Mouse (Mus musculus) gonadal fat pad, adult 2 months (tissue): ENCODE results near the gene Hoxb6. TPM values are rescaled to one million over a fixed set of nuclear protein-coding genes. Genes with fewer than 3 reads are reported as not detected.

ENCODE experiments used
- DNase-seq: peaks from one replicate; pipeline ENCODE4 v3.0.0-alpha.2; 2012; ENCODE audit warnings: low read depth
- polyA plus RNA-seq: library from polyadenylated mRNA; depleted of rRNA; stranded (reverse); fragments of >200 nt; gene quantifications from 2 replicates; pipeline ENCODE4 v1.2.3, GENCODE M21; 2012

Gene Hoxb6
- polyA plus RNA-seq, 1 experiment, result 153 TPM

GRCm38 (mm10) chr11:96285771-96286738, 6.2 kb upstream of the Hoxb6 start, which contains the start of gene Hoxb7:
TSS of gene Hoxb7 (plus strand) at chr11:96286623.
- DNase-seq, result no peak

- DNase-seq, result no peak
Observed at GRCm38 (mm10) chr11:96286739-96287385, 5.4 kb upstream of the Hoxb6 start.

- DNase-seq, result no peak
Observed at GRCm38 (mm10) chr11:96287411-96287810, 4.9 kb upstream of the Hoxb6 start.

GRCm38 (mm10) chr11:96288455-96289221, 3.6 kb upstream of the Hoxb6 start:
- no peak for DNase-seq

GRCm38 (mm10) chr11:96289293-96289692, 3.0 kb upstream of the Hoxb6 start:
- no peak for DNase-seq

- no peak for DNase-seq
Observed at GRCm38 (mm10) chr11:96289837-96290236, 2.4 kb upstream of the Hoxb6 start.

- no peak for DNase-seq
Observed at GRCm38 (mm10) chr11:96290705-96291355, 1.4 kb upstream of the Hoxb6 start.

- DNase-seq, result no peak
Observed at GRCm38 (mm10) chr11:96292565-96293301, 457 bp downstream of the Hoxb6 start.

GRCm38 (mm10) chr11:96293302-96293921, 1.1 kb downstream of the Hoxb6 start:
- DNase-seq, result no peak

GRCm38 (mm10) chr11:96294245-96295091, 2.2 kb downstream of the Hoxb6 start:
- no peak for DNase-seq

GRCm38 (mm10) chr11:96295092-96295835, 3.0 kb downstream of the Hoxb6 start:
- DNase-seq, result no peak

GRCm38 (mm10) chr11:96296997-96297396, 4.7 kb downstream of the Hoxb6 start:
- no peak for DNase-seq

GRCm38 (mm10) chr11:96297428-96297827, 5.2 kb downstream of the Hoxb6 start:
- DNase-seq, result no peak

GRCm38 (mm10) chr11:96297968-96298635, 5.8 kb downstream of the Hoxb6 start:
- no peak for DNase-seq

- DNase-seq, result no peak
Observed at GRCm38 (mm10) chr11:96298895-96299667, 6.8 kb downstream of the Hoxb6 start.

GRCm38 (mm10) chr11:96299781-96300180, 7.5 kb downstream of the Hoxb6 start:
- DNase-seq, result no peak

- DNase-seq, result no peak
Observed at GRCm38 (mm10) chr11:96300354-96301063, 8.2 kb downstream of the Hoxb6 start.
